Mouse (Mus musculus) frontal cortex, adult 2 months (tissue): ENCODE measurements at regions not wholly inside any gene's neighbourhood (a gene's known extent, or its start where the extent isn't known, plus 50 kb on each side); places are given as distances from the start of the nearest gene placed in this dataset.

Experiments
- DNase-seq, 2 experiments: peaks; one replicate each; pipeline ENCODE4 v3.0.0; 2022; ENCODE audit warnings: low spot score in 1 of 2; ENCODE audit errors: extremely low spot score in 1 of 2

- DNase-seq = peak in 1 of 2 experiments; percentile 10
Measured at GRCm38 (mm10) chr4:89008561-89008960, 128.4 kb upstream of the Mtap start.

GRCm38 (mm10) chr4:89001470-89001869 lies 121.5 kb upstream of the Ifne start:
- DNase-seq = peak in 1 of 2 experiments; percentile 6

- peak in 1 of 2 experiments; percentile 38 for DNase-seq
Measured at GRCm38 (mm10) chr4:89000855-89001254, 120.9 kb upstream of the Ifne start.

- DNase-seq = no peak
Measured at GRCm38 (mm10) chr4:89000200-89000599, 120.2 kb upstream of the Ifne start.

- no peak for DNase-seq
Measured at GRCm38 (mm10) chr4:88998286-88998685, 118.3 kb upstream of the Ifne start.

GRCm38 (mm10) chr4:88995129-88995919 lies 115.3 kb upstream of the Ifne start:
- no peak for DNase-seq

- DNase-seq = no peak
Measured at GRCm38 (mm10) chr4:88994486-88994885, 114.5 kb upstream of the Ifne start.

- DNase-seq = no peak
Measured at GRCm38 (mm10) chr4:88992498-88992897, 112.5 kb upstream of the Ifne start.

- no peak for DNase-seq
Measured at GRCm38 (mm10) chr4:88988363-88988762, 108.4 kb upstream of the Ifne start.

GRCm38 (mm10) chr4:88987103-88987502 lies 107.1 kb upstream of the Ifne start:
- no peak for DNase-seq

GRCm38 (mm10) chr4:88982457-88982856 lies 102.5 kb upstream of the Ifne start:
- no peak for DNase-seq

GRCm38 (mm10) chr4:88977099-88977888 lies 97.3 kb upstream of the Ifne start:
- no peak for DNase-seq

- DNase-seq = no peak
Measured at GRCm38 (mm10) chr4:88974535-88974934, 94.5 kb upstream of the Ifne start.

- no peak for DNase-seq
Measured at GRCm38 (mm10) chr4:88969134-88969841, 89.3 kb upstream of the Ifne start.

- no peak for DNase-seq
Measured at GRCm38 (mm10) chr4:88959621-88960020, 79.6 kb upstream of the Ifne start.

GRCm38 (mm10) chr4:88956605-88957004 lies 76.6 kb upstream of the Ifne start:
- DNase-seq = no peak

GRCm38 (mm10) chr4:88956151-88956550 lies 76.2 kb upstream of the Ifne start:
- DNase-seq = no peak

GRCm38 (mm10) chr4:88955571-88955970 lies 75.6 kb upstream of the Ifne start:
- no peak for DNase-seq

GRCm38 (mm10) chr4:88954045-88954444 lies 74.0 kb upstream of the Ifne start:
- no peak for DNase-seq

GRCm38 (mm10) chr4:88951034-88951336 lies 71.0 kb upstream of the Ifne start:
- no peak for DNase-seq
